In the genomic region with DNA sequence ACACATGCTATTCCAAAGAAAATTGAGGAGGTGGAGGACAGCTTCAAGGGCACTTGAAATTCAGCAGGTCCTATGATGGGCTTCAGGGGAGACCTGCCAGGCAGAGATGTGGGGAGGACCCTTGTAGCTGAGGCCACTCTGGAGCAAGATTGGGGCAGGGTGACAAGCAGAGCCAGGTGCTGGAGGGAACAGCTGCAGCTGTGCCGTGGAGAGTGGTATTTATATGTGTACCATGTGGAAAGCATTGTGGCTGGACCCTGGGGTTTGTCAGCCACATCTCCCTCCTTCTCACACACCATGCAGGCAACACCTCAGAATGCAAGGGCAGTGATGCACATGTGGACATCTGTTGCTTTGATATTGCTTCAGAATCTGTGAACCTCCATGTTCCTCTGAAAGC, we compare ENCODE assay signal across 12 mouse cellular contexts.
"Had no signal": no experiment of that assay in that cellular context is flagged by ENCODE, and none has a peak within 500 bp of the region (broad histone marks: within the 10 kb centered on the region; RNA-seq: fewer than 3 reads in every experiment).

No protein-coding gene starts in this region.

- H3K27me3 ChIP-seq: kidney, embryonic 15.5 days; midbrain, embryonic 13.5 days; neural tube, embryonic 13.5 days had no signal

- H3K9ac ChIP-seq: kidney, embryonic 15.5 days; liver, embryonic 14.5 days; midbrain, embryonic 13.5 days; neural tube, embryonic 13.5 days had no signal

- H3K4me2 ChIP-seq: kidney, embryonic 15.5 days; midbrain, embryonic 13.5 days; neural tube, embryonic 13.5 days had no signal

- DNase-seq: kidney, adult 2 months; kidney, postnatal 14 days; liver; lung, adult 18-20 months; right cerebral cortex, adult 18-20 months; thymus, postnatal 14 days had no signal

- H3K9me3 ChIP-seq: kidney, embryonic 15.5 days; midbrain, embryonic 13.5 days; neural tube, embryonic 13.5 days had no signal

- H3K27ac ChIP-seq: kidney, embryonic 15.5 days; left cerebral cortex, adult 2 months; liver, embryonic 14.5 days; midbrain, embryonic 13.5 days; neural tube, embryonic 13.5 days; stomach, postnatal 0 days had no signal

- H3K4me3 ChIP-seq: kidney, embryonic 15.5 days; left cerebral cortex, adult 2 months; midbrain, embryonic 13.5 days; neural tube, embryonic 13.5 days had no signal

- H3K36me3 ChIP-seq: kidney, embryonic 15.5 days; midbrain, embryonic 13.5 days; neural tube, embryonic 13.5 days had no signal

- ATAC-seq: midbrain, embryonic 13.5 days had no signal
